Mouse (Mus musculus) cerebellum, adult (tissue): ENCODE measurements around the gene Mgat3.

ENCODE experiments used
- ATAC-seq: cut with Nextera tagmentation; 2 replicates; pipeline ENCODE4 v1.9.2; 2017; ENCODE audit warnings: mild to moderate bottlenecking, moderate library complexity, mixed read lengths; ENCODE audit not compliant: insufficient number of reproducible peaks, low FRiP score, low TSS enrichment

Mgat3 gene

GRCm38 (mm10) chr15:80219211-80219610 is 45.7 kb downstream of the Mgat3 start:
- no peak for ATAC-seq

GRCm38 (mm10) chr15:80219705-80220657 is 46.5 kb downstream of the Mgat3 start:
- ATAC-seq = no peak

- ATAC-seq = no peak
These were observed 47.5 kb downstream of the Mgat3 start for GRCm38 (mm10) chr15:80221031-80221430.

GRCm38 (mm10) chr15:80223751-80224150 is 50.2 kb downstream of the Mgat3 start:
- no peak for ATAC-seq

- ATAC-seq = no peak; the same call in 1 of the 2 replicates
These were observed 51.7 kb downstream of the Mgat3 start for GRCm38 (mm10) chr15:80225208-80225607.

GRCm38 (mm10) chr15:80225796-80226195 is 52.3 kb downstream of the Mgat3 start:
- ATAC-seq = no peak

- no peak for ATAC-seq
These were observed 54.7 kb downstream of the Mgat3 start for GRCm38 (mm10) chr15:80228071-80228800.

GRCm38 (mm10) chr15:80232331-80232730 is 58.8 kb downstream of the Mgat3 start:
- ATAC-seq = no peak

GRCm38 (mm10) chr15:80233053-80233452 is 59.5 kb downstream of the Mgat3 start:
- no peak for ATAC-seq

- peak; percentile 95 for ATAC-seq
These were observed 60.4 kb downstream of the Mgat3 start, which contains the start of gene Mief1 for GRCm38 (mm10) chr15:80233733-80234509. Gene Mief1, plus strand, starts transcription at chr15:80234018.

GRCm38 (mm10) chr15:80235535-80235934 is 62.0 kb downstream of the Mgat3 start, which contains the start of gene AC140267.1:
Gene AC140267.1, plus strand, starts transcription at chr15:80235835.
- no peak for ATAC-seq

GRCm38 (mm10) chr15:80248135-80248534 is 74.6 kb downstream of the Mgat3 start:
- ATAC-seq = peak; percentile 31; the same call in 1 of the 2 replicates

- ATAC-seq = no peak
These were observed 75.1 kb downstream of the Mgat3 start for GRCm38 (mm10) chr15:80248596-80248995.

- no peak for ATAC-seq
These were observed 76.2 kb downstream of the Mgat3 start for GRCm38 (mm10) chr15:80249672-80250071.

GRCm38 (mm10) chr15:80250586-80250985 is 77.1 kb downstream of the Mgat3 start:
- no peak for ATAC-seq

- no peak for ATAC-seq
These were observed 80.0 kb downstream of the Mgat3 start for GRCm38 (mm10) chr15:80253530-80253929.

GRCm38 (mm10) chr15:80254207-80254606 is 80.7 kb downstream of the Mgat3 start:
- no peak for ATAC-seq

- ATAC-seq = peak; percentile 92
These were observed 81.5 kb downstream of the Mgat3 start, which contains the start of gene Atf4 for GRCm38 (mm10) chr15:80254847-80255645. Gene Atf4, plus strand, starts transcription at chr15:80255184.

GRCm38 (mm10) chr15:80255646-80256121 is 82.2 kb downstream of the Mgat3 start:
- ATAC-seq = peak; percentile 7; the same call in 1 of the 2 replicates
